Mouse (Mus musculus): ENCODE measurements around the gene Prrt2. TPM values are rescaled to one million over a fixed set of nuclear protein-coding genes. Genes with fewer than 3 reads are reported as not detected.
A peak's percentile ranks its signal among the peaks of the same experiment; 100 is the strongest.

Gene Prrt2
- polyA plus RNA-seq, 1 experiment from 2014 or later, result 22.0 TPM

GRCm38 (mm10) chr7:126983113-126983512 is 37.9 kb downstream of the Prrt2 start:
- Histone ChIP-seq H3K4me3 (no peak overlapping the region), H3K9me3 (no peaks in the 10 kb centered on the region), H3K36me3 (peaks cover 34% of the 10 kb centered on the region), H3K27me3 (no peaks in the 10 kb centered on the region), H3K4me2 (no peak overlapping the region), H3K27ac (replicated peaks) (no peak overlapping the region), H3K4me1 (replicated peaks) (peaks cover 3% of the 10 kb centered on the region; the same call in 1 of the 2 replicates), H3K9ac (no peak overlapping the region)
- ATAC-seq (ENCODE audit: low read depth), result no peak
- WGBS, result 83% methylated on average over 7 of the region's 7 CpGs

DNA sequence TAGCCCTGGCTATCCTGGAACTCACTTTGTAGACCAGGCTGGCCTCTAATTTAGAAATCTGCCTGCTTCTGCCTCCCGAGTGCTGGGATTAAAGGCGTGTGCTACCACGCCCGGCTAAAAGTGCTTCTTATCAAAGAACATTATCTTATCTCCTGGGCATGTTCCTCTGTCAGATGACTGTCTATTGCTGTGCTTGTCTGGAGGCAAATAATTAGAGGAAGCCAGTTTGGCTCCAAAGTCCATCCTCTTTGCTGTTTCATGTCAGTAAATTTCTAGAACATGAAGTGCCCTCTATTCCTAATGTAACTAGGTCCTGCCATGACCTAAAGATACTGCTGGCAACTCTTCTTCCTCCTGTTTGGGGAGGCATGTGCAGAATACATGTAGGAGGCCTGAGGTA is 39.0 kb downstream of the Prrt2 start:
- 96% methylated on average over 4 of the region's 4 CpGs for WGBS
- H3K4me1 ChIP-seq (replicated peaks), result peaks cover 13% of the 10 kb centered on the region
- H3K27me3 ChIP-seq, result no peaks in the 10 kb centered on the region
- H3K27ac ChIP-seq (replicated peaks), result no peak overlapping the region
- peaks cover 37% of the 10 kb centered on the region for H3K36me3 ChIP-seq
- H3K4me2 ChIP-seq, result no peak overlapping the region
- ATAC-seq (ENCODE audit: low read depth), result no peak
- no peaks in the 10 kb centered on the region for H3K9me3 ChIP-seq
- no peak overlapping the region for H3K9ac ChIP-seq
- no peak overlapping the region for H3K4me3 ChIP-seq

DNA sequence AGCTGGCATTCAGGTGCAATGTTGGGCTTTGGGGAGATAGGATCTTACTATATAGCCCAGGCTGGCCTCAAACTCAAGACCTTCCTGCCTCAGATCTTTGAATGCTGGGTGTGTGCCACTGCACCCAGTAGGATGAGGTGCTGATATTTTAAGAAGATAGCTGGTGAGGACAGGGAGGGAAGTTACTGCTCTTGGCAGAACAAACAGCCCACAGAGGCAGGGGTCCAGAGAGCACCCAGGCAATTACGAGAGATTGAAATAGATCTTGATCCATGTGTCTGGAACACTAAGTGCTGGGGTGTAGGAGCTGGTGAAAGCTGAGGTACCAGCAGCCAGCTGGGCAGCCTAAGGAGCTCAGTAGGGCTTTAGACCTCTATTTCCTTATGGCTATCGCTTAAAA is 39.4 kb downstream of the Prrt2 start:
- no peaks in the 10 kb centered on the region for H3K27me3 ChIP-seq
- WGBS, result 95% methylated on average over 2 of the region's 2 CpGs
- no peak for ATAC-seq (ENCODE audit: low read depth)
- no peak overlapping the region for H3K9ac ChIP-seq
- H3K27ac ChIP-seq (replicated peaks), result no peak overlapping the region
- peaks cover 37% of the 10 kb centered on the region for H3K36me3 ChIP-seq
- H3K4me2 ChIP-seq, result no peak overlapping the region
- no peak overlapping the region for H3K4me3 ChIP-seq
- H3K9me3 ChIP-seq, result no peaks in the 10 kb centered on the region
- H3K4me1 ChIP-seq (replicated peaks), result peaks cover 16% of the 10 kb centered on the region

- Histone ChIP-seq H3K4me2 (no peak overlapping the region), H3K9ac (no peak overlapping the region), H3K27me3 (no peaks in the 10 kb centered on the region), H3K4me3 (no peak overlapping the region), H3K9me3 (no peaks in the 10 kb centered on the region), H3K36me3 (peaks cover 37% of the 10 kb centered on the region), H3K4me1 (replicated peaks) (peaks cover 20% of the 10 kb centered on the region), H3K27ac (replicated peaks) (no peak overlapping the region)
- 95% methylated on average over 6 of the region's 6 CpGs for WGBS
- no peak for ATAC-seq (ENCODE audit: low read depth)
Observed at GRCm38 (mm10) chr7:126978841-126979240, 42.2 kb downstream of the Prrt2 start.

- peak overlapping the region; percentile 91 for H3K4me2 ChIP-seq
- H3K4me3 ChIP-seq, result peak overlapping the region; percentile 99
- ATAC-seq (ENCODE audit: low read depth), result no peak
- no peaks in the 10 kb centered on the region for H3K27me3 ChIP-seq
- WGBS, result 29% methylated on average over 14 of the region's 14 CpGs
- H3K9me3 ChIP-seq, result no peaks in the 10 kb centered on the region
- H3K36me3 ChIP-seq, result peaks cover 44% of the 10 kb centered on the region
- peak overlapping the region; percentile 98 for H3K27ac ChIP-seq (replicated peaks)
- peak overlapping the region; percentile 98 for H3K9ac ChIP-seq
- H3K4me1 ChIP-seq (replicated peaks), result peaks cover 20% of the 10 kb centered on the region
Observed at GRCm38 (mm10) chr7:126976878-126977459, 44.0 kb downstream of the Prrt2 start.

DNA sequence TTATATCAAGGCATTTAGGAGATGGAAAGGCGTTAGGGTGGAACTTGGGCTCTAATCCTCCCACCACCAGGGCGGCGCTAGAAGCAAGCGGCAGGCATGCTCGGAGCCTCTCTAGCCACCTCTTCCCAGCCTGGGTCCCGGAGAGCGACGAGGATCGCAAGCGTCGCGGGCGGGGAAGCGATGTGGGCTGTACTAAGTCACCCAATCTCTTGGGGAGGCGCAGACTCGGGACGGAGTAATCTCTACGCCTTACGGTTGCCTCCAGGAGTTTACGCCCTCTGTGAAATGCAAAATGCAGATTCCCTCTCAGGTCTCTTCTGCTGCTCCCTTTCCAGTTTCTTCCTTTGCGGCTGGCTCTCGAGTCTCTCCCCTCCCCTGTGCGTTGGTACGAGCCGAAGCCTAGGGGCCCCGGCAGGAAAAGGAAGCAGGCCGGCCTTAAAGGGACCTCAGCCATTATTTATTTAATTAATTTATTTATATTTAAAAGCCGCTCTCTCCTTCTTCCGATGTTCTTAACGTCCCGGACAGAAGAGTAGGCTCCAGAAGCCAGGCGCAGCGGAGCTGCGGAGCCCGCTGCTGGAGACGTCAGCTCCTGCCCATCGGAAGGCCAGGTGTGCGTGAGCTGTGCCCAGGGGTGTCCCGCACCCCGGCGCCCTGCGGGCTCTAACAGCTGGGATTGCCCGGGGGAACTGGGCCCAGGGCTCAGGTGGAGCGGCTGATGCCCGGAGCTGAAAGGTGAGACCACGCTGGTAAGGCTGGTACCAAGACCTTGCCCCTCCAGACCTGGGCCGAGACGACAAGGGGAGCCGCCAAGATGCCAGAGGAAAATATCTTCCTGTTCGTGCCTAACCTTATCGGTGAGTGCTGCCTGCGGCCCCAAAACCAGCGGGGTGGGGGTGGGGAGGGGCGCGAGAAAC is 44.8 kb downstream of the Prrt2 start, which contains the start of gene Cdiptos:
Cdiptos (minus strand) TSS at position 149 of the 917 bp plus-strand sequence.
- Histone ChIP-seq H3K27me3 (no peaks in the 10 kb centered on the region), H3K27ac (replicated peaks) (peak within 1 kb of the TSS; percentile 98), H3K4me1 (replicated peaks) (peaks cover 20% of the 10 kb centered on the region), H3K36me3 (peaks cover 47% of the 10 kb centered on the region), H3K4me2 (peak within 1 kb of the TSS; percentile 91), H3K9ac (peak within 1 kb of the TSS; percentile 98), H3K9me3 (no peaks in the 10 kb centered on the region), H3K4me3 (peak within 1 kb of the TSS; percentile 99)
- WGBS, result under 1% methylated on average over 55 of the region's 55 CpGs
- peak; percentile 96 for ATAC-seq (ENCODE audit: low read depth)

GRCm38 (mm10) chr7:126975893-126975949 is 45.3 kb downstream of the Prrt2 start, which contains the start of gene Cdipt:
Cdipt (plus strand) TSS chr7:126975914.
- peak within 1 kb of the TSS; percentile 98 for H3K27ac ChIP-seq (replicated peaks)
- peak within 1 kb of the TSS; percentile 99 for H3K4me3 ChIP-seq
- no peak for ATAC-seq (ENCODE audit: low read depth)
- H3K36me3 ChIP-seq, result peaks cover 48% of the 10 kb centered on the region
- peaks cover 20% of the 10 kb centered on the region for H3K4me1 ChIP-seq (replicated peaks)
- WGBS, result 0% methylated on average over 1 of the region's 1 CpGs
- H3K4me2 ChIP-seq, result peak within 1 kb of the TSS; percentile 91
- H3K9ac ChIP-seq, result peak within 1 kb of the TSS; percentile 98
- no peaks in the 10 kb centered on the region for H3K27me3 ChIP-seq
- H3K9me3 ChIP-seq, result no peaks in the 10 kb centered on the region

GRCm38 (mm10) chr7:126975493-126975892 is 45.5 kb downstream of the Prrt2 start:
- Histone ChIP-seq H3K4me1 (replicated peaks) (peaks cover 20% of the 10 kb centered on the region), H3K36me3 (peaks cover 49% of the 10 kb centered on the region), H3K4me3 (peak overlapping the region; percentile 99), H3K27ac (replicated peaks) (0 out of 2 replicates have a peak overlapping the region, but pooled peaks have one; percentile 52), H3K27me3 (no peaks in the 10 kb centered on the region), H3K9ac (no peak overlapping the region), H3K4me2 (peak overlapping the region; percentile 91), H3K9me3 (no peaks in the 10 kb centered on the region)
- 11% methylated on average over 8 of the region's 8 CpGs for WGBS
- ATAC-seq (ENCODE audit: low read depth), result peak; percentile 7

Small RNA genes within 50 kb of the gene (microRNA-seq; reads per million reads assigned to microRNA genes)
- gene Gm44343, result not detected

Other genes starting within 250 kb of the Prrt2 start
- 204 and 215 TPM in 2 replicates for gene Ypel3, start 244.3 kb downstream of the Prrt2 start, polyA plus RNA-seq (2015; fragmentation: Nextera tagmentation; extraction: Ambion mirVana)
- 0.25 and 0.66 TPM in 2 replicates for gene Tbx6, start 239.7 kb downstream of the Prrt2 start, polyA plus RNA-seq (2015; fragmentation: Nextera tagmentation; extraction: Ambion mirVana)
- gene Ppp4c, start 228.7 kb downstream of the Prrt2 start, polyA plus RNA-seq (2015; fragmentation: Nextera tagmentation; extraction: Ambion mirVana), result 216 and 230 TPM in 2 replicates
- gene Fam57b, start 223.5 kb downstream of the Prrt2 start, polyA plus RNA-seq (2015; fragmentation: Nextera tagmentation; extraction: Ambion mirVana), result 36.8 and 40.6 TPM in 2 replicates
- not detected in 2 replicates for gene 4930451I11Rik, start 189.6 kb downstream of the Prrt2 start, polyA plus RNA-seq (2015; fragmentation: Nextera tagmentation; extraction: Ambion mirVana)
- 8.2 and 9.5 TPM in 2 replicates for gene Doc2a, start 173.8 kb downstream of the Prrt2 start, polyA plus RNA-seq (2015; fragmentation: Nextera tagmentation; extraction: Ambion mirVana)
- gene Hirip3, start 159.2 kb downstream of the Prrt2 start, polyA plus RNA-seq (2015; fragmentation: Nextera tagmentation; extraction: Ambion mirVana), result 19.0 and 19.9 TPM in 2 replicates
- 74.3 and 79.1 TPM in 2 replicates for gene Ino80e, start 158.8 kb downstream of the Prrt2 start, polyA plus RNA-seq (2015; fragmentation: Nextera tagmentation; extraction: Ambion mirVana)
- 48.7 and 50.5 TPM in 2 replicates for gene Taok2, start 136.5 kb downstream of the Prrt2 start, polyA plus RNA-seq (2015; fragmentation: Nextera tagmentation; extraction: Ambion mirVana)
- gene Tmem219, start 98.3 kb downstream of the Prrt2 start, polyA plus RNA-seq (2015; fragmentation: Nextera tagmentation; extraction: Ambion mirVana), result 25.3 and 25.7 TPM in 2 replicates
- gene Kctd13, start 92.3 kb downstream of the Prrt2 start, polyA plus RNA-seq (2015; fragmentation: Nextera tagmentation; extraction: Ambion mirVana), result 94.3 and 99.3 TPM in 2 replicates
- gene Asphd1, start 71.6 kb downstream of the Prrt2 start, polyA plus RNA-seq (2015; fragmentation: Nextera tagmentation; extraction: Ambion mirVana), result 5.6 and 6.6 TPM in 2 replicates
- gene Sez6l2, start 70.6 kb downstream of the Prrt2 start, polyA plus RNA-seq (2015; fragmentation: Nextera tagmentation; extraction: Ambion mirVana), result 34.7 and 35.1 TPM in 2 replicates
- 121 and 124 TPM in 2 replicates for gene Cdipt, start 45.3 kb downstream of the Prrt2 start, polyA plus RNA-seq (2015; fragmentation: Nextera tagmentation; extraction: Ambion mirVana)
- gene Cdiptos, start 45.1 kb downstream of the Prrt2 start, polyA plus RNA-seq (2015; fragmentation: Nextera tagmentation; extraction: Ambion mirVana), result 1.2 and 1.4 TPM in 2 replicates
- 6.6 and 7.2 TPM in 2 replicates for gene Mvp, start 6.6 kb downstream of the Prrt2 start, polyA plus RNA-seq (2015; fragmentation: Nextera tagmentation; extraction: Ambion mirVana)
- 0.50 and 0.61 TPM in 2 replicates for gene Pagr1b, start 4.7 kb downstream of the Prrt2 start, polyA plus RNA-seq (2015; fragmentation: Nextera tagmentation; extraction: Ambion mirVana)
- 49.5 and 50.4 TPM in 2 replicates for gene Pagr1a, start 3.9 kb downstream of the Prrt2 start, polyA plus RNA-seq (2015; fragmentation: Nextera tagmentation; extraction: Ambion mirVana)
- gene Gm42742, start 114 bp downstream of the Prrt2 start, polyA plus RNA-seq (2015; fragmentation: Nextera tagmentation; extraction: Ambion mirVana), result 47.8 and 81.0 TPM in 2 replicates
- gene Maz, start 5.8 kb upstream of the Prrt2 start, polyA plus RNA-seq (2015; fragmentation: Nextera tagmentation; extraction: Ambion mirVana), result 71.7 and 72.1 TPM in 2 replicates
- gene Kif22, start 21.3 kb upstream of the Prrt2 start, polyA plus RNA-seq (2015; fragmentation: Nextera tagmentation; extraction: Ambion mirVana), result 22.8 and 31.5 TPM in 2 replicates
- gene Zg16, start 66.1 kb upstream of the Prrt2 start, polyA plus RNA-seq (2015; fragmentation: Nextera tagmentation; extraction: Ambion mirVana), result not detected in 2 replicates
- gene AI467606, start 70.1 kb upstream of the Prrt2 start, polyA plus RNA-seq (2015; fragmentation: Nextera tagmentation; extraction: Ambion mirVana), result 1.0 and 2.4 TPM in 2 replicates
- gene Qprt, start 101.0 kb upstream of the Prrt2 start, polyA plus RNA-seq (2015; fragmentation: Nextera tagmentation; extraction: Ambion mirVana), result 0.63 and 1.4 TPM in 2 replicates
- 0.08 and 0.10 TPM in 2 replicates for gene Spn, start 116.6 kb upstream of the Prrt2 start, polyA plus RNA-seq (2015; fragmentation: Nextera tagmentation; extraction: Ambion mirVana)
- 78.7 and 80.0 TPM in 2 replicates for gene Cd2bp2, start 174.8 kb upstream of the Prrt2 start, polyA plus RNA-seq (2015; fragmentation: Nextera tagmentation; extraction: Ambion mirVana)
- 32.3 and 32.9 TPM in 2 replicates for gene Tbc1d10b, start 187.3 kb upstream of the Prrt2 start, polyA plus RNA-seq (2015; fragmentation: Nextera tagmentation; extraction: Ambion mirVana)
- gene Mylpf, start 187.7 kb upstream of the Prrt2 start, polyA plus RNA-seq (2015; fragmentation: Nextera tagmentation; extraction: Ambion mirVana), result 27.7 and 63.1 TPM in 2 replicates
- 54.7 and 58.0 TPM in 2 replicates for gene Zfp553, start 211.8 kb upstream of the Prrt2 start, polyA plus RNA-seq (2015; fragmentation: Nextera tagmentation; extraction: Ambion mirVana)
- 16.2 and 23.7 TPM in 2 replicates for gene Sept1, start 211.9 kb upstream of the Prrt2 start, polyA plus RNA-seq (2015; fragmentation: Nextera tagmentation; extraction: Ambion mirVana)
- gene Zfp771, start 223.1 kb upstream of the Prrt2 start, polyA plus RNA-seq (2015; fragmentation: Nextera tagmentation; extraction: Ambion mirVana), result 55.0 and 62.4 TPM in 2 replicates
- 102 and 110 TPM in 2 replicates for gene Dctpp1, start 239.5 kb upstream of the Prrt2 start, polyA plus RNA-seq (2015; fragmentation: Nextera tagmentation; extraction: Ambion mirVana)